Mouse (Mus musculus): ENCODE data around the gene Nagk.
A peak's percentile ranks its signal among the peaks of the same experiment; 100 is the strongest.
"Not testable (repeated sequence)": the region's sequence is repeated elsewhere in the genome, so short reads cannot be mapped to it uniquely, and the experiment has no call there.

Gene Nagk

GRCm38 (mm10) chr6:83794760-83795296 is at the start of gene Nagk:
Gene Nagk, plus strand, starts transcription at chr6:83794982.
- peak; percentile 90 for DNase-seq (ENCODE audit: low read depth)

DNA sequence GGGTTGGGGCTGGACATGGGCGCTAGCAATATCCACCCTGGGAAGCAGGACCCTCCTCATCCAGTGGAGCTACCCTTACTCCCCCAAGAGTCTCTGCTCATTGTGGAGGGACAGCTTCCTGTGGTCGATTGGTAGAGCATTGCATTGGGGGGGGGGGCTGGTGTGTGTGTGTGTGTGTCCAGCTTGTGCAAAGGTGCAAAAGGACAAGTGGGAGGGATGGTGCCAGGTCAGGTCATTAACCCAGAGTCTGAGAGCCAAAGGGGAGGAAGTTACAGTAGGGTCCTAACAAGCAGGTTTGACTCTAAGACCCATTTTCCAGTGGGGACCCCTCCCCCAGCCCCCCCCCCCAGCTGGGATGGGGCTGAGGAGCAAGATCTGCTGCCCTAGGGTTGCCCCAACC is 49.3 kb upstream of the Nagk start:
- no peak for DNase-seq (ENCODE audit: low read depth)

GRCm38 (mm10) chr6:83749286-83749685 is 45.5 kb upstream of the Nagk start:
- no peak for DNase-seq (ENCODE audit: low read depth)

DNA sequence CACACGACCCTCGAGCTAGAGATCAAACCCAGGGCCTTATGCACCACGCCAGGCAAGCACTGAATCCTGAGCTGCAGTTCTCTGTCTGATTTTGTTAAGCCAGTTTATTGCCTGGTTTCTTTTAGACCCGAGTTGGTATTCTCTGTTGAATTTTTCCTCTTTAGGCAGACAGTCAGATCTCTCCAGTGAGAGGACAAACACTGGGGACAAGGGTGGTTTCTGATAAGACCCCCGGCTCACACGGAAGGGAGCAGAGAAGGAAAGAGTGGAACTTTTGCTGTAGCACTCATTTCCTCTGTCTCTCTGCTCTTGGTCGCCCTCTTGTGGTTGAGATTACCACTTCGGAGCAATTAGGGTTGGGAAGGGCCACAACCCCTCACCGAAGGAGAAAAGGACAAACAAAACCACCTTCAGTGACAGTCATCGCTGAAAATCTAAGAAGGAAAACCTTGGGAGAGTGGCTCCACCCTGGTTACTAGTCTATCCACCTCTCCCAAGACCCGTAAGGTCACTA is 44.6 kb upstream of the Nagk start:
- peak; percentile 44 for DNase-seq (ENCODE audit: low read depth)

DNA sequence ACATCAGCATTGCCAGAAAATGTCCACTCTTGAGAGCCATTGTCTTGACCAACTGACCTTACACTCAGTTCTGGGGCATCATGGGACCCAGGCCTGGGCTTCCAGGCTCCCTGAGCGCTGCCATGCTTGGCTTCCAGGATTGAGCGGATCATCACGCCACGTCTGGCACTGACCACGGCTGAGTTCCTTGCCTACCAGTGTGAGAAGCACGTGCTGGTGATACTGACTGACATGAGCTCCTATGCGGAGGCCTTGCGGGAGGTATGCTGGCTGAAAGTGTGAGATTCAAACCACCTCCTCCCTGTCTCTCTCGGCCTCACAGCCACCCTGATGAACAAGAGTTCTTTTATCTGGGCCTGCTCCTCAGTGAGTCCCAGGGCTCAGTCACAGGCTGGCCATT is 38.7 kb upstream of the Nagk start:
- DNase-seq (ENCODE audit: low read depth) = no peak

DNA sequence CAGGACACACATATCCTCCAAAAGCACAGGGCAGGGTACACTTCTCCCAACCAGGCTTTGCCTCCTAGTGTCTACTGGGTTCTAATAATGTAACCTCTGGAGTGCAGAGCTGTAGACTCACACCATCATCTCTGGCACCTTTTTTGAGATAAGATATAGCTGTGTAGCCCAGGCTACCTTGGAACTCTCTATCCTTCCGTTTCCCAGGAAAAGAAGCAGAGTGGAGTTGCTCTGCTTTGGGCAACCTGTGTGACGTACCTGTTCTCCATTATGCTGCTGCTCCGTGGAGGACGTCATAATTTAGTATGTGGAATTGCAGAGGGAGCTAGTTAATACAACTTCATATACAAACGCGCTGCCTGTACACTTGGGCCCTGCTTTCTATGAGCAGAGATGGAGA is 32.4 kb upstream of the Nagk start, which contains the start of gene Ankrd53:
TSS of gene Ankrd53 (plus strand) at position 301 of the 400 bp plus-strand sequence.
- no peak for DNase-seq (ENCODE audit: low read depth)

DNA sequence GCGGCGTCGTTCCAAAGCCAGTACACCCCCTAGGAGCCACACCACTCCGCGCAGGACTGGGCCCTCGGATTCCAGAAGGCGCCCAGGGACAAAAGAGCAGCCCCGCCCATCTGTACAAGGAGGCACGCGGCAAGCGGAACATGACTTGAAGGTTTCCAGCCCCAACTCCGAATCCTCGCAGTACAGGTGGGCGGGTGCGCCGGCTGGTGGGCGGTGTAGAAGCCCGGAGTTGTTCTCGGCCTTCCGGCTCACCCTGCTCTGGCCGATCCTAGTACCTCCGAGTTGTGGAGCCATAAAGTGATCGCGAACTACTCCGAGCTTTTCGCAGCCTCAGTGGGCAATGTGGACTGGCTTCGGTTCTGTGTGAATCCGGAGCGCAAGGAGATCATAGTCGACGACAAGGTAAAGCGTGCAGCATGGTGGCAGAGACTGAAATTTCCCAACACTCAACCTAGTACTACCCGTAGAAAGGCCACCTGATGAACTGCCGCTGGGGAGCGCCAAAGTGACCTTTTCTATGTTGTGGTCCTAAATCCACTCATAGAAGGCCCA is 31.8 kb upstream of the Nagk start:
- DNase-seq (ENCODE audit: low read depth) = peak; percentile 12

GRCm38 (mm10) chr6:83766982-83767381 is 27.8 kb upstream of the Nagk start:
- DNase-seq (ENCODE audit: low read depth) = no peak

GRCm38 (mm10) chr6:83768485-83768884 is 26.3 kb upstream of the Nagk start:
- no peak for DNase-seq (ENCODE audit: low read depth)

- no peak for DNase-seq (ENCODE audit: low read depth)
Observed at GRCm38 (mm10) chr6:83774126-83774525, 20.7 kb upstream of the Nagk start.

DNA sequence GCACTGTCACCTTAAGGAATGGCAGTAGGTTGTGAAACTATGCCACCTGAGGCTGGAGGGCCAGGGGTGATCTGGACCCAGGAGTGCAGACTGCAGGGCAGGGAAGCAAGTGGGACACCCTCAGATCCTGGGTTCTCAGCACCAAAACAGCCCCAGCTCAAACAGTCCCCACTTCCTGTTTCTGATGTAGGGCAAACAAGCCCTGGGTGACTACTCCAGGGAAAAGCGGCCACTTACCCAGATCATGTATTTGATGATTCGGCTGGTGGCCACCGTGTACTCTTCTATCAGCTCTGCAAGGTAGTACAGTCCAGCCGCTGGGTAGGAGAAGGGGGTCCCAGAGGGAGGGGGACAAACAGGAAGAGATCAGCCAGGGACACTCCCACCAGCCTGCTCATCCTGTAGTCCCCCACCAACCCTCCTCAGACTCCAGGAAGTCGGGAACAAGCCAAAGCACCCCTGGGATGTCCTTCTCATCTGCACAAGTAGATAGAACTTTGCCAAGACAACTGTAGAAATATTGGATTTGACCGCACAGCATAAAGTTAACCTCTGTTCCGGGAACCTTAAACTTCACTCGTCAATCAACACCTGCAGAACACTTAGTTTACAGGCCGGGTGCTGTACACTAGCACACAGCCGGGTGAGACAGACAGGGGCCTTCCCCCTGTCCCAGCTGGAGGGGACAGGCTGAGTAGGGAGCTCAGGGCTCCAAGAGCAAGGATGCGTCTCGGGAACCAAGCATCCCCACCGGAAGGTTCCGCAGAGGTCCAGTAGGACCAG is 19.8 kb upstream of the Nagk start:
- DNase-seq (ENCODE audit: low read depth) = peak; percentile 13

GRCm38 (mm10) chr6:83775638-83776293 is 19.0 kb upstream of the Nagk start, which contains the start of gene Tex261:
Gene Tex261, minus strand, starts transcription at chr6:83775813.
- peak; percentile 74 for DNase-seq (ENCODE audit: low read depth)

DNA sequence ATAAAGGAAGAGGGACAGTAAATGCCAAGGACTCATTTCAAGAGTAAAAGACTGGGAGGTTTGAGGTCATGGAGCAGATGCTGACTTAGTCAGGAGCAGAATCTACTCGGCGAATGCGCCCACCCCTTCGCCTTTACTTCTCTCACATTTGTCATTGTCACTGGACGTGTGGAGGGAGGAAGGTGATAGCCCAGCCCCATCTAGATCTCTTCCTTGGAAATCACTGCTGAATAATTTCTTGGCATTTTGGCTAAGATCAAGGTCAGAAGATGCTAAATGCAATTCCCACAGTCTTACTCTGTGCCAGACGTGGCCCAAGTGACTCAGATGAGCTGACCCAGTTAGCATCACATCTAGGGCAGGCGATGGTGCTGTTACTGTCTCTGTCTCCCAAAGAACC is 16.5 kb upstream of the Nagk start:
- DNase-seq (ENCODE audit: low read depth) = no peak

DNA sequence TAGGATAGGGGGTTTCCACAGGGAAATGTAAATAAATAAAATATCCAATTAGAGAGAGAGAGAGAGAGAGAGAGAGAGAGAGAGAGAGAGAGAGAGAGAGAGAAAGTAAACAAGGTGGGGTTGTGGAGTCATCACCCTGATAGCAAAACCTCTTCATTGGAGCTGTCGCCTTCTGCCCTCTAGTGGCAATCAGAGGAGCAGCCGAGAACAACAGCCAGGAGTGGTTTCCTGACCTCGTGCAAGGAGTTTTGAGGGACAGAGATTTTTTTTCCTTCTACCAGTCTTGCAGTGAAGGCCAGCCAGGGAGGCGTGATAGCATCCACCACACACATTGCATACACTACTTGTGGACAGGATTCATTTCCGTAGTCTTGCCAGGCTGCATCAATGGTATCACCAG is 15.8 kb upstream of the Nagk start:
- peak; percentile 39 for DNase-seq (ENCODE audit: low read depth)

DNA sequence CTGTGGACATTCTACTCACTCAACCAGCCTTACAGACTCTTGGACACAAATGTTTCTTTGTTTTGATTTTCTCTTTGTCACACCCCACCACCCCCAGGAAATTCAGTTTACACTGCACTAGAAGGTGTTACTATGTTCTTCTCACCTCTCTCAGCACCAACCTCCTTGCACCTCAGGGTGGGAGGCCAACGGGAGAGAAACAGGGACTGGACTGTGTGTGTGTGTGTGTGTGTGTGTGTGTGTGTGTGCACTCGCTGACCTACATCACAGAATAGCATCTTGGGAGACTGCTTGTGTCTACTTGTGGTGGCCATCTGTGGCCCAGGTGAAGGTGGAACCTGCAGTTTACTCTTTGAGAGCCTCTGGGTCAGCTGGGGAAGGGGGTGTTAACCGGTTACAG is 8.4 kb upstream of the Nagk start:
- no peak for DNase-seq (ENCODE audit: low read depth)

DNA sequence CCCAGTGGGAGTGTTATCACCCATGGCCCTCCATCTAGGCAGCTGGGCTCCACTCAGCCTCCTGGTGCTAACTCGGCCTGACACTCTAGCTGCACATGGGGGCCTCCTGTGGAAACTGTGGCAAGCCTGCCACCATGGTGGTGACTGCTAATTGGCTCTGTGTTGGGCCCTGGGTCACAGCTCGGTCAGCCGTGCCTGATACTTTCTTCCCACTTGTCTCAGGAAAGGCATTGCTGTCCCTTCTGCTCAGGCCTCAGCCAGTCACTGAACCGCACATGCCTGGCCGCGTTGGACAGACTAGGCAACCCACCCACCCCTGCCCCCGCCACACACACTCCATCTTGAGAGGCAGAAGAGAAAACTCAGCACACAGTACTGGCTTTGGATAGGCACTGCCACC is 6.2 kb upstream of the Nagk start:
- no peak for DNase-seq (ENCODE audit: low read depth)

- not testable (repeated sequence) for DNase-seq (ENCODE audit: low read depth)
Observed at GRCm38 (mm10) chr6:83790533-83790932, 4.2 kb upstream of the Nagk start.

GRCm38 (mm10) chr6:83791251-83791890 is 3.4 kb upstream of the Nagk start:
- DNase-seq (ENCODE audit: low read depth) = no peak

DNA sequence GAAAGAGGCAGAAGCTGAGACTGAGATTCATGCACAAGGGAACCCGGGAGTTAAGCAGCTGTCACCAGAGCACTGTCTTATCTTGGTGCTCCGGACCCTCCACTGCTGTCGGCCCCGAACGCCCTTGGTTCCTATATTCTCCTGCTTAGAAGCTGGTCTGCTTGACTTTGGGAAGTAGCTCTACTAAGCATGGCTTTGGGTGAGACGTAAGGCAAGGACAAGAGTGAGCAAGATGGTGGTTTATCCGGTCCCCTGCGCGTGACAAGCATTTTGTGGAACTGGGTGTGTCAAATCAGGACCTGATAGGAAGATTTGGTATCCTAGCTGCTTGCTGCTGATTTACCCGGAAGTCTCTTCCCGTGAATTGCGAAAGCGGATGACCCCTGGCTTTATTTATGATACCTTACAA is 714 bp downstream of the Nagk start:
- DNase-seq (ENCODE audit: low read depth) = peak; percentile 24

DNA sequence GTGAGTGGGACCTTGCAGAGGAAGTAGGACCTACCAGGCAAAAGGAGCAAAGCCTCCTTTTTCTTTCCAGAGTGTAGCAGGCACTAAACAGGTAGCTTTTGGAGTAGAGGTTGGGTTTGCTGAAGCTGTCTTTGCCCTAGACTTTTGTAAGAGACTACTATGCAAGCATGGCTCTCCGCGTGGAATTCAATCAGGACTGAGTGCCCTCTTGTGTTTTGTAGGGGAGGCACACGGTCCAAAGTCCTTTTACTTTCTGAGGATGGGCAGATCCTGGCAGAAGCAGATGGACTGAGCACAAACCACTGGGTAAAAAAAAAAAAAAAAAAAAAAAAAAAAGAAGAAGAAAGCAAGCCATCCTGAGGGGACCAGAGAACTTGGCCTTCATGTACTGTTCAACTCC is 1.9 kb downstream of the Nagk start:
- DNase-seq (ENCODE audit: low read depth) = no peak

- DNase-seq (ENCODE audit: low read depth) = no peak
Observed at GRCm38 (mm10) chr6:83802033-83802432, 7.3 kb downstream of the Nagk start.

DNA sequence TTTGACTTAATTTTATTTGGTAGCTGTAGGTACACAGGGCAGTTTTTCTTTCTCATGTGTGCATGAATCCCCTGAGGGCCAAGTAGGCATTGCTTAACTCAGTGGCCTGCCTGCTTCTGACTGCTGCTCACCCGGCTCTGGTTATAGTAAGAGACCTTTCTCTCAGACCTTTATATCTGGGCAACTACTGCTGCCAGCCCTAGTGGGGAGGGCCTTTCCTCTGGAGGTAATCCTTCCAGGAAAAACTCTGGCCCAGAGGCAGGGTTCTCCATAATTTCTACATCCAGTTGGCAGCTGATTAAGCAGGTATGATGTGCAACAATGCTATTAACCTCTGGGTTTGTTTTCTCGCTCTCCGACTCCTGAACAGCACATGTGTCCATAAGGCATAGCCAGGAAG is 8.1 kb downstream of the Nagk start:
- no peak for DNase-seq (ENCODE audit: low read depth)

Measured in c-Kit-positive CD71-negative TER-119-negative erythroid progenitor cells, embryonic 14.5 days (primary cell).